Mouse (Mus musculus) intestine, embryonic 15.5 days (tissue): ENCODE results near the gene Sostdc1. TPM values are rescaled to one million over a fixed set of nuclear protein-coding genes. Genes with fewer than 3 reads are reported as not detected.
A peak's percentile ranks its signal among the peaks of the same experiment; 100 is the strongest.

Source experiments
- ATAC-seq: fragments of 200-750 bp; cut with Nextera tagmentation; 2 replicates; pipeline ENCODE4 v1.8.0; 2017; ENCODE audit warnings: moderate TSS enrichment, moderate library complexity
- H3K27ac ChIP-seq: fragments of 300-500 bp; sonication (generic); 2 replicates; pipeline ENCODE4 v1.5.1; 2015; ENCODE audit warnings: mild to moderate bottlenecking, inconsistent platforms
- H3K27me3 ChIP-seq: fragments of 300-500 bp; sonication (generic); replicated peaks from 2 replicates; pipeline ENCODE4 v1.6.1; 2015; ENCODE audit warnings: inconsistent platforms
- H3K36me3 ChIP-seq: fragments of 300-500 bp; sonication (generic); 2 replicates; pipeline ENCODE4 v1.6.1; 2015; ENCODE audit warnings: inconsistent platforms
- H3K4me1 ChIP-seq: fragments of 300-500 bp; sonication (generic); replicated peaks from 2 replicates; pipeline ENCODE4 v1.6.1; 2015; ENCODE audit warnings: inconsistent platforms
- H3K4me2 ChIP-seq: fragments of 300-500 bp; sonication (generic); replicated peaks from 2 replicates; pipeline ENCODE4 v1.6.1; 2015; ENCODE audit warnings: mild to moderate bottlenecking, inconsistent platforms
- H3K4me3 ChIP-seq: fragments of 300-500 bp; sonication (generic); replicated peaks from 2 replicates; pipeline ENCODE4 v1.5.1; 2015; ENCODE audit warnings: inconsistent platforms
- H3K9ac ChIP-seq: fragments of 300-500 bp; sonication (generic); 2 replicates; pipeline ENCODE4 v1.6.1; 2015; ENCODE audit warnings: inconsistent platforms
- H3K9me3 ChIP-seq: fragments of 300-500 bp; sonication (generic); 2 replicates; pipeline ENCODE4 v1.6.1; 2016; ENCODE audit warnings: inconsistent platforms
- WGBS: fragments of 180-500 bp; shearing (Covaris S2); methylation state at CpG from one replicate; pipeline ENCODE4 v1.1.7; 2015; 5-methylcytosine and 5-hydroxymethylcytosine counted together
- polyA plus RNA-seq: library from polyadenylated mRNA; unstranded; fragments of >200 nt; fragmentation: Nextera tagmentation; extraction: Ambion mirVana; gene quantifications from 2 replicates; pipeline ENCODE4 v1.2.1, GENCODE M21; 2015

The Sostdc1 gene
- 4.6 and 5.6 TPM in 2 replicates for polyA plus RNA-seq

GRCm38 (mm10) chr12:36313916-36314315 is at the start of gene Sostdc1:
TSS of gene Sostdc1 (plus strand) at chr12:36314139.
- peak within 1 kb of the TSS; percentile 27 for H3K4me2 ChIP-seq
- H3K4me1 ChIP-seq = peaks cover 2% of the 10 kb centered on the region; the same call in 1 of the 2 replicates
- no peaks in the 10 kb centered on the region for H3K36me3 ChIP-seq
- no peak within 1 kb of the TSS; the same call in 1 of the 2 replicates for H3K4me3 ChIP-seq
- no peaks in the 10 kb centered on the region for H3K9me3 ChIP-seq
- 15% methylated on average over 7 of the region's 7 CpGs for WGBS
- no peak within 1 kb of the TSS for H3K27ac ChIP-seq
- no peaks in the 10 kb centered on the region for H3K27me3 ChIP-seq
- ATAC-seq = no peak
- no peak within 1 kb of the TSS for H3K9ac ChIP-seq

- H3K27ac ChIP-seq = no peak overlapping the region
Observed at GRCm38 (mm10) chr12:36267670-36268246, 46.2 kb upstream of the Sostdc1 start.

GRCm38 (mm10) chr12:36274823-36275222 is 39.1 kb upstream of the Sostdc1 start:
- 45% methylated on average over 3 of the region's 3 CpGs for WGBS
- ATAC-seq = no peak

More at GRCm38 (mm10) chr12:36267670-36268246, 46.2 kb upstream of the Sostdc1 start:
- WGBS = 85% methylated on average over 8 of the region's 8 CpGs
- Histone ChIP-seq H3K9ac (no peak overlapping the region), H3K4me3 (no peak overlapping the region), H3K36me3 (no peaks in the 10 kb centered on the region), H3K9me3 (no peaks in the 10 kb centered on the region), H3K4me1 (no peaks in the 10 kb centered on the region), H3K27me3 (no peaks in the 10 kb centered on the region), H3K4me2 (no peak overlapping the region)
- ATAC-seq = no peak

GRCm38 (mm10) chr12:36289634-36290033 is 24.3 kb upstream of the Sostdc1 start:
- no peak overlapping the region for H3K27ac ChIP-seq

More at GRCm38 (mm10) chr12:36274823-36275222, 39.1 kb upstream of the Sostdc1 start:
- Histone ChIP-seq H3K36me3 (no peaks in the 10 kb centered on the region), H3K9me3 (no peaks in the 10 kb centered on the region), H3K9ac (no peak overlapping the region), H3K4me3 (no peak overlapping the region), H3K27ac (no peak overlapping the region), H3K4me2 (no peak overlapping the region), H3K27me3 (no peaks in the 10 kb centered on the region), H3K4me1 (no peaks in the 10 kb centered on the region)

GRCm38 (mm10) chr12:36290465-36290864 is 23.5 kb upstream of the Sostdc1 start:
- no peak for ATAC-seq
- Histone ChIP-seq H3K27ac (no peak overlapping the region), H3K36me3 (no peaks in the 10 kb centered on the region), H3K4me3 (no peak overlapping the region), H3K9ac (no peak overlapping the region), H3K4me1 (no peaks in the 10 kb centered on the region), H3K27me3 (no peaks in the 10 kb centered on the region), H3K4me2 (no peak overlapping the region), H3K9me3 (no peaks in the 10 kb centered on the region)
- 80% methylated on average over 4 of the region's 4 CpGs for WGBS

More at GRCm38 (mm10) chr12:36289634-36290033, 24.3 kb upstream of the Sostdc1 start:
- 83% methylated on average over 8 of the region's 8 CpGs for WGBS
- no peak for ATAC-seq
- H3K4me3 ChIP-seq = no peak overlapping the region
- no peaks in the 10 kb centered on the region for H3K36me3 ChIP-seq
- H3K9me3 ChIP-seq = no peaks in the 10 kb centered on the region
- no peak overlapping the region for H3K4me2 ChIP-seq
- H3K27me3 ChIP-seq = no peaks in the 10 kb centered on the region
- no peak overlapping the region for H3K9ac ChIP-seq
- no peaks in the 10 kb centered on the region for H3K4me1 ChIP-seq

GRCm38 (mm10) chr12:36291346-36291745 is 22.6 kb upstream of the Sostdc1 start:
- Histone ChIP-seq H3K4me1 (no peaks in the 10 kb centered on the region), H3K4me2 (no peak overlapping the region), H3K9ac (no peak overlapping the region), H3K36me3 (no peaks in the 10 kb centered on the region), H3K4me3 (no peak overlapping the region), H3K27ac (no peak overlapping the region), H3K9me3 (no peaks in the 10 kb centered on the region), H3K27me3 (no peaks in the 10 kb centered on the region)
- 79% methylated on average over 6 of the region's 6 CpGs for WGBS
- ATAC-seq = no peak

- Histone ChIP-seq H3K36me3 (no peaks in the 10 kb centered on the region), H3K27ac (no peak overlapping the region), H3K9ac (no peak overlapping the region), H3K4me1 (no peaks in the 10 kb centered on the region), H3K27me3 (no peaks in the 10 kb centered on the region), H3K4me3 (no peak overlapping the region), H3K9me3 (no peaks in the 10 kb centered on the region), H3K4me2 (no peak overlapping the region)
- WGBS = 84% methylated on average over 12 of the region's 12 CpGs
- no peak for ATAC-seq
Observed at GRCm38 (mm10) chr12:36302326-36302725, 11.6 kb upstream of the Sostdc1 start.

- no peak for ATAC-seq
- Histone ChIP-seq H3K27me3 (no peaks in the 10 kb centered on the region), H3K4me2 (no peak overlapping the region), H3K27ac (no peak overlapping the region), H3K9me3 (no peaks in the 10 kb centered on the region), H3K9ac (no peak overlapping the region), H3K36me3 (no peaks in the 10 kb centered on the region), H3K4me3 (no peak overlapping the region), H3K4me1 (no peaks in the 10 kb centered on the region)
- 77% methylated on average over 8 of the region's 8 CpGs for WGBS
Observed at GRCm38 (mm10) chr12:36302905-36303642, 10.9 kb upstream of the Sostdc1 start.

- ATAC-seq = no peak
- Histone ChIP-seq H3K36me3 (no peaks in the 10 kb centered on the region), H3K4me3 (no peak overlapping the region), H3K4me2 (no peak overlapping the region), H3K9me3 (no peaks in the 10 kb centered on the region), H3K27ac (no peak overlapping the region), H3K4me1 (0 out of 2 replicates have a peak, but pooled peaks cover 1% of the 10 kb centered on the region), H3K27me3 (no peaks in the 10 kb centered on the region), H3K9ac (no peak overlapping the region)
- 79% methylated on average over 6 of the region's 6 CpGs for WGBS
Observed at GRCm38 (mm10) chr12:36308737-36309420, 5.1 kb upstream of the Sostdc1 start.

- ATAC-seq = no peak
- Histone ChIP-seq H3K9me3 (no peaks in the 10 kb centered on the region), H3K4me3 (no peak overlapping the region), H3K27ac (no peak overlapping the region), H3K4me1 (peaks cover 2% of the 10 kb centered on the region; the same call in 1 of the 2 replicates), H3K27me3 (no peaks in the 10 kb centered on the region), H3K36me3 (no peaks in the 10 kb centered on the region), H3K4me2 (no peak overlapping the region), H3K9ac (no peak overlapping the region)
- 36% methylated on average over 2 of the region's 2 CpGs for WGBS
Observed at GRCm38 (mm10) chr12:36313015-36313414, 924 bp upstream of the Sostdc1 start.

GRCm38 (mm10) chr12:36314446-36314845 is 507 bp downstream of the Sostdc1 start:
- Histone ChIP-seq H3K27ac (no peak overlapping the region), H3K4me2 (peak overlapping the region; percentile 27), H3K4me1 (peaks cover 2% of the 10 kb centered on the region; the same call in 1 of the 2 replicates), H3K27me3 (no peaks in the 10 kb centered on the region), H3K9me3 (no peaks in the 10 kb centered on the region), H3K36me3 (no peaks in the 10 kb centered on the region), H3K4me3 (no peak overlapping the region; the same call in 1 of the 2 replicates), H3K9ac (no peak overlapping the region)
- no peak for ATAC-seq
- WGBS = 50% methylated on average over 7 of the region's 7 CpGs

- ATAC-seq = no peak
- peaks cover 2% of the 10 kb centered on the region; the same call in 1 of the 2 replicates for H3K4me1 ChIP-seq
- H3K36me3 ChIP-seq = no peaks in the 10 kb centered on the region
- H3K4me2 ChIP-seq = no peak overlapping the region
- no peak overlapping the region for H3K27ac ChIP-seq
- no peaks in the 10 kb centered on the region for H3K9me3 ChIP-seq
- no peak overlapping the region for H3K4me3 ChIP-seq
- 83% methylated on average over 3 of the region's 3 CpGs for WGBS
- H3K27me3 ChIP-seq = no peaks in the 10 kb centered on the region
- no peak overlapping the region for H3K9ac ChIP-seq
Observed at GRCm38 (mm10) chr12:36315527-36315926, 1.6 kb downstream of the Sostdc1 start.
